Mouse (Mus musculus) lung, postnatal 25 days (tissue): ENCODE data around the gene Ctnnd1.

Experiments
- DNase-seq: peaks from one replicate; pipeline ENCODE4 v3.0.0; 2022; ENCODE audit warnings: low spot score

Gene Ctnnd1

GRCm38 (mm10) chr2:84647051-84647568 is 3.5 kb downstream of the Ctnnd1 start:
- no peak for DNase-seq

GRCm38 (mm10) chr2:84646138-84646537 is 4.4 kb downstream of the Ctnnd1 start:
- DNase-seq: no peak

- DNase-seq: no peak
Measured at GRCm38 (mm10) chr2:84640833-84641232, 9.7 kb downstream of the Ctnnd1 start.

GRCm38 (mm10) chr2:84638428-84639220 is 11.9 kb downstream of the Ctnnd1 start:
- peak; percentile 74 for DNase-seq

- no peak for DNase-seq
Measured at GRCm38 (mm10) chr2:84637452-84638165, 13.0 kb downstream of the Ctnnd1 start.

- DNase-seq: peak; percentile 83
Measured at GRCm38 (mm10) chr2:84636231-84636741, 14.3 kb downstream of the Ctnnd1 start.

GRCm38 (mm10) chr2:84635611-84636010 is 15.0 kb downstream of the Ctnnd1 start:
- DNase-seq: peak; percentile 97

GRCm38 (mm10) chr2:84634934-84635482 is 15.6 kb downstream of the Ctnnd1 start:
- DNase-seq: no peak

- DNase-seq: no peak
Measured at GRCm38 (mm10) chr2:84634006-84634405, 16.6 kb downstream of the Ctnnd1 start.

GRCm38 (mm10) chr2:84632999-84633398 is 17.6 kb downstream of the Ctnnd1 start:
- peak; percentile 70 for DNase-seq

GRCm38 (mm10) chr2:84632001-84632400 is 18.6 kb downstream of the Ctnnd1 start:
- DNase-seq: no peak

- no peak for DNase-seq
Measured at GRCm38 (mm10) chr2:84627036-84627435, 23.5 kb downstream of the Ctnnd1 start.

- DNase-seq: no peak
Measured at GRCm38 (mm10) chr2:84626366-84626975, 24.1 kb downstream of the Ctnnd1 start.

- no peak for DNase-seq
Measured at GRCm38 (mm10) chr2:84624201-84624600, 26.4 kb downstream of the Ctnnd1 start.

- no peak for DNase-seq
Measured at GRCm38 (mm10) chr2:84623428-84624119, 27.0 kb downstream of the Ctnnd1 start.

- DNase-seq: no peak
Measured at GRCm38 (mm10) chr2:84622668-84623067, 27.9 kb downstream of the Ctnnd1 start.

- no peak for DNase-seq
Measured at GRCm38 (mm10) chr2:84619646-84620340, 30.8 kb downstream of the Ctnnd1 start.

- DNase-seq: no peak
Measured at GRCm38 (mm10) chr2:84618914-84619313, 31.7 kb downstream of the Ctnnd1 start.

- DNase-seq: peak; percentile 76
Measured at GRCm38 (mm10) chr2:84617637-84618515, 32.7 kb downstream of the Ctnnd1 start.

- DNase-seq: no peak
Measured at GRCm38 (mm10) chr2:84612764-84613163, 37.8 kb downstream of the Ctnnd1 start.
